Mouse (Mus musculus) megakaryocyte, embryonic 14.5 days (primary cell): Measurements from ENCODE around the gene Ptcd1. TPM values are rescaled to one million over a fixed set of nuclear protein-coding genes. Genes with fewer than 3 reads are reported as not detected.
"Not testable (repeated sequence)": the region's sequence is repeated elsewhere in the genome, so short reads cannot be mapped to it uniquely, and the experiment has no call there.

ENCODE experiments used
- H3K27me3 ChIP-seq: replicated peaks from 2 replicates; pipeline ENCODE3; 2012; ENCODE audit warnings: inconsistent platforms
- H3K36me3 ChIP-seq: replicated peaks from 2 replicates; pipeline ENCODE3; 2012; ENCODE audit warnings: low read length, inconsistent platforms, mixed read lengths
- H3K4me1 ChIP-seq: 2 replicates; pipeline ENCODE4 v1.6.1; 2012; ENCODE audit warnings: inconsistent platforms
- H3K4me3 ChIP-seq: replicated peaks from 2 replicates; pipeline ENCODE3; 2012; ENCODE audit warnings: moderate library complexity, mild to moderate bottlenecking, inconsistent platforms
- H3K9me3 ChIP-seq: 2 replicates; pipeline ENCODE4 v1.6.1; 2012; ENCODE audit warnings: inconsistent platforms
- FLI1 ChIP-seq: IDR thresholded peaks from 2 replicates; pipeline ENCODE4 v1.6.1; 2012; ENCODE audit warnings: low read length, inconsistent platforms, mixed read lengths
- GATA1 ChIP-seq: IDR thresholded peaks from 3 replicates; pipeline ENCODE4 v1.6.1; 2012; ENCODE audit warnings: mixed read lengths, low read length, inconsistent platforms, borderline replicate concordance
- polyA plus RNA-seq: library from polyadenylated mRNA; stranded (reverse); fragments of >175 nt; gene quantifications from 2 replicates; pipeline ENCODE4 v1.2.3, GENCODE M21; 2012; ENCODE audit warnings: low replicate concordance; ENCODE audit not compliant: insufficient read depth

The Ptcd1 gene
- polyA plus RNA-seq, 1 experiment: 9.4 TPM

- Histone ChIP-seq H3K4me3 (peak overlapping the region; percentile 99), H3K9me3 (no peaks in the 10 kb centered on the region), H3K27me3 (no peaks in the 10 kb centered on the region), H3K36me3 (peaks cover 57% of the 10 kb centered on the region), H3K4me1 (peaks cover 81% of the 10 kb centered on the region)
- TF ChIP-seq FLI1 (no peak), GATA1 (no peak)
Measured at GRCm38 (mm10) chr5:145116316-145116715, 50.6 kb downstream of the Ptcd1 start.

GRCm38 (mm10) chr5:145115736-145116135 is 51.2 kb downstream of the Ptcd1 start:
- Histone ChIP-seq H3K36me3 (peaks cover 57% of the 10 kb centered on the region), H3K4me3 (peak overlapping the region; percentile 99), H3K4me1 (peaks cover 75% of the 10 kb centered on the region), H3K9me3 (no peaks in the 10 kb centered on the region), H3K27me3 (no peaks in the 10 kb centered on the region)
- TF ChIP-seq GATA1: no peak
- no peak for TF ChIP-seq FLI1

GRCm38 (mm10) chr5:145114606-145115473 is 52.1 kb downstream of the Ptcd1 start:
- TF ChIP-seq FLI1 (no peak), GATA1 (no peak)
- no peaks in the 10 kb centered on the region for H3K27me3 ChIP-seq
- H3K9me3 ChIP-seq: no peaks in the 10 kb centered on the region
- peak overlapping the region; percentile 99 for H3K4me3 ChIP-seq
- H3K4me1 ChIP-seq: peaks cover 75% of the 10 kb centered on the region
- H3K36me3 ChIP-seq: peaks cover 57% of the 10 kb centered on the region

- Histone ChIP-seq H3K36me3 (peaks cover 57% of the 10 kb centered on the region), H3K4me1 (peaks cover 75% of the 10 kb centered on the region)
- no peak for TF ChIP-seq GATA1
- no peak for TF ChIP-seq FLI1
Measured at GRCm38 (mm10) chr5:145114071-145114605, 52.8 kb downstream of the Ptcd1 start, which contains the start of gene Arpc1b. Arpc1b (plus strand) TSS chr5:145114215.

GRCm38 (mm10) chr5:145113416-145113815 is 53.5 kb downstream of the Ptcd1 start:
- H3K27me3 ChIP-seq: no peaks in the 10 kb centered on the region
- peaks cover 57% of the 10 kb centered on the region for H3K36me3 ChIP-seq
- peaks cover 73% of the 10 kb centered on the region for H3K4me1 ChIP-seq
- H3K4me3 ChIP-seq: peak overlapping the region; percentile 99
- TF ChIP-seq GATA1: no peak
- TF ChIP-seq FLI1: no peak
- no peaks in the 10 kb centered on the region for H3K9me3 ChIP-seq

More at GRCm38 (mm10) chr5:145114071-145114605, 52.8 kb downstream of the Ptcd1 start, which contains the start of gene Arpc1b:
- Histone ChIP-seq H3K4me3 (peak within 1 kb of the TSS; percentile 99), H3K27me3 (no peaks in the 10 kb centered on the region), H3K9me3 (no peaks in the 10 kb centered on the region)

GRCm38 (mm10) chr5:145112566-145112965 is 54.3 kb downstream of the Ptcd1 start:
- Histone ChIP-seq H3K9me3 (no peaks in the 10 kb centered on the region), H3K4me1 (peaks cover 69% of the 10 kb centered on the region), H3K27me3 (no peaks in the 10 kb centered on the region), H3K4me3 (peak overlapping the region; percentile 5), H3K36me3 (peaks cover 58% of the 10 kb centered on the region)
- no peak for TF ChIP-seq GATA1
- TF ChIP-seq FLI1: no peak

- Histone ChIP-seq H3K4me3 (peak overlapping the region; percentile 16), H3K4me1 (peaks cover 49% of the 10 kb centered on the region), H3K36me3 (peaks cover 72% of the 10 kb centered on the region), H3K27me3 (no peaks in the 10 kb centered on the region), H3K9me3 (no peaks in the 10 kb centered on the region)
- TF ChIP-seq FLI1 (no peak), GATA1 (no peak)
Measured at GRCm38 (mm10) chr5:145110401-145110800, 56.5 kb downstream of the Ptcd1 start.

GRCm38 (mm10) chr5:145105694-145106275 is 61.1 kb downstream of the Ptcd1 start:
- H3K36me3 ChIP-seq: peaks cover 94% of the 10 kb centered on the region

GRCm38 (mm10) chr5:145104328-145104727 is 62.6 kb downstream of the Ptcd1 start:
- H3K36me3 ChIP-seq: peaks cover 94% of the 10 kb centered on the region
- H3K27me3 ChIP-seq: no peaks in the 10 kb centered on the region
- peaks cover 61% of the 10 kb centered on the region for H3K4me1 ChIP-seq
- no peaks in the 10 kb centered on the region for H3K9me3 ChIP-seq
- H3K4me3 ChIP-seq: no peak overlapping the region
- TF ChIP-seq GATA1 (no peak), FLI1 (no peak)

More at GRCm38 (mm10) chr5:145105694-145106275, 61.1 kb downstream of the Ptcd1 start:
- Histone ChIP-seq H3K4me1 (peaks cover 61% of the 10 kb centered on the region), H3K9me3 (no peaks in the 10 kb centered on the region), H3K4me3 (no peak overlapping the region), H3K27me3 (no peaks in the 10 kb centered on the region)
- no peak for TF ChIP-seq GATA1
- no peak for TF ChIP-seq FLI1

GRCm38 (mm10) chr5:145102706-145103105 is 64.2 kb downstream of the Ptcd1 start:
- H3K27me3 ChIP-seq: no peaks in the 10 kb centered on the region
- peak overlapping the region; percentile 33 for H3K4me3 ChIP-seq
- no peaks in the 10 kb centered on the region for H3K9me3 ChIP-seq
- no peak for TF ChIP-seq GATA1
- no peak for TF ChIP-seq FLI1
- H3K36me3 ChIP-seq: peaks cover 91% of the 10 kb centered on the region
- peaks cover 65% of the 10 kb centered on the region for H3K4me1 ChIP-seq

- not testable (repeated sequence) for H3K9me3 ChIP-seq
- peaks cover 91% of the 10 kb centered on the region for H3K36me3 ChIP-seq
Measured at GRCm38 (mm10) chr5:145101451-145101850, 65.5 kb downstream of the Ptcd1 start.

More at GRCm38 (mm10) chr5:145101451-145101850, 65.5 kb downstream of the Ptcd1 start:
- not testable (repeated sequence) for H3K27me3 ChIP-seq, H3K4me3 ChIP-seq
- peaks cover 73% of the 10 kb centered on the region for H3K4me1 ChIP-seq
